Mouse (Mus musculus) G1E (cell line): Measurements from ENCODE around the gene Rspo1.

Experiments used
- CTCF ChIP-seq: IDR thresholded peaks from 2 replicates; pipeline ENCODE4 v1.5.1; 2012; ENCODE audit warnings: low read depth, low read length, inconsistent platforms, mixed read lengths
- GATA1 ChIP-seq: IDR thresholded peaks from 2 replicates; pipeline ENCODE4 v1.6.1; 2012; ENCODE audit warnings: borderline replicate concordance, low read length, inconsistent platforms, mixed read lengths
- POLR2AphosphoS5 ChIP-seq: IDR thresholded peaks from 2 replicates; pipeline ENCODE4 v1.6.1; 2012; ENCODE audit warnings: low read depth, low read length, inconsistent platforms; ENCODE audit not compliant: insufficient replicate concordance

DNA sequence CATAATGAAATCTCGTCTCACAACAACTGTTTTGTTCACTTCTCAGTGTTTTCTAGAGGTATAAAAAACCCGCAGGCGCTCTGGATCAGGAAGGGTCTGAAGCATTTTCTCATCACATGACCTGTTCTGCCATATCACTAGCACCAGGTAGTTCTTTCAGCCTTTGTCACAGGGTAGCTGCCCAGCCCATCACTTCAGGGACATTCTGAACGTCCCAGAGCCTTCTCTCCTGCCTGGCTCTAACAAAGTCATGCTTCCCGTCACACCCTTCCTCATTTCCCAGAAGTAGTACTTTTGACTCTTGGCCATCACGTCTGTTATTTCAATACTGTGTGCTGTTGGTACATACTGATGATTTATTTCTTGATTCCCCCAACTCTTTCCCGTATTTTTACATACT is 58.2 kb downstream of the Rspo1 start:
- TF ChIP-seq CTCF (no peak), GATA1 (no peak), POLR2AphosphoS5 (no peak)
